Mouse (Mus musculus): Measurements from ENCODE around the gene Usp37.
"Not testable (repeated sequence)": the region's sequence is repeated elsewhere in the genome, so short reads cannot be mapped to it uniquely, and the experiment has no call there.

The Usp37 gene

DNA sequence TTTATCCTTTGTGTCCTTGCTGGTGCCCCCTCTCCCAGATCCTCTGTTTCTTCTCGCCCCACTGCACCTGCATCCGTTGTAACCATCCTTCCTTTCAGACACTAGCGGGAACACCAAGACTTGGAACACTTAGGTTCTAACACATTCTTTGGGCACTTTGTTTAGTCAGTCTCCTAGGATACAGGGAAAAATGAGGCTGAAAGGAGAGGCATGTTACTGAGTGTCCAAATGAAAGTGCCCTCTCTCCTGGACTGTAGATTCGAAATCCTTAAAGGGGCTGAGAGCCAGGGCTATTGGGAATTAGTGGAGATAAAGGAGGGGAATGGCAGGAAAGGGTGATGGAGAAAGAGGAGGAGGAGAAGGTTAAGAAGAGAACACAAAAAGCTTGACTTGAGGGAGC lies at the start of gene Usp37:
Usp37 (minus strand) TSS at position 101 of the 400 bp plus-strand sequence.
- DNase-seq (ENCODE audit: low read depth, low spot score) = no peak

DNA sequence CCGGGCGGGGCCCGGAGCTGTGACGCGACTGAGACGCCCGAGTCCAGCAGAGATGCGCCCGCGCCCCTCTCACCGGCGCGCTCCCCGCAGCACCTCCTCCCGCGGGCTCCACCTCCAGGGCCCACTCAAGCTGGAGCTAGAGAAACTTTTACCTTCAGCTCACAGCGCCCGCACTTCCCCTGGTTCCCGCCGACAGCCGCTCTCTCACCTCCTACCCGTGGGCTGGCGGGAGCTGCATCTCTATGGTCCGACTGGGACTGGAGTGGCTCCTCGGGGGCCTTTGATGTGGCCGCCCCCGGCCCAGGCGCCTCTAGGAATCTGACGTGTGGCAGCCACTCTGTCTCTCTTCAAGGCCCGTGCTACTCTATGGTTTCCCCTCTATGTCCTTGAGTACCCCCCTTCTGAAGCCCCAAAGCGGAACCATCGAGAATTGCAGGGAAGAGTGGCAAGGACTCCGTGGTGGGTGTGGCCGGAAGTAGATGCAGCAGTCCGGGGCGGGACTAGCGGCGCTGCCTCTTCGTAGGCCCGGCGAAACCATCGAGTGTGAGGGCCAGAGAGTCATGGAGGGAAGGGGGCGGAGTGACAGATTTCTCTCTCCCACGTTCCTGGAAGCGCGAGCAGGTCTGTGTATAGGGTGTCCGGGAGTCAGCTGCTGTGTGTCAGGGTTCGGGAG lies 43.8 kb upstream of the Usp37 start, which contains the start of the genes Zfp142 and Bcs1l:
Zfp142 (minus strand) TSS at position 474 of the 673 bp plus-strand sequence.
Bcs1l (plus strand) TSS at position 517 of the 673 bp plus-strand sequence.
- DNase-seq (ENCODE audit: low read depth, low spot score) = peak; percentile 98

DNA sequence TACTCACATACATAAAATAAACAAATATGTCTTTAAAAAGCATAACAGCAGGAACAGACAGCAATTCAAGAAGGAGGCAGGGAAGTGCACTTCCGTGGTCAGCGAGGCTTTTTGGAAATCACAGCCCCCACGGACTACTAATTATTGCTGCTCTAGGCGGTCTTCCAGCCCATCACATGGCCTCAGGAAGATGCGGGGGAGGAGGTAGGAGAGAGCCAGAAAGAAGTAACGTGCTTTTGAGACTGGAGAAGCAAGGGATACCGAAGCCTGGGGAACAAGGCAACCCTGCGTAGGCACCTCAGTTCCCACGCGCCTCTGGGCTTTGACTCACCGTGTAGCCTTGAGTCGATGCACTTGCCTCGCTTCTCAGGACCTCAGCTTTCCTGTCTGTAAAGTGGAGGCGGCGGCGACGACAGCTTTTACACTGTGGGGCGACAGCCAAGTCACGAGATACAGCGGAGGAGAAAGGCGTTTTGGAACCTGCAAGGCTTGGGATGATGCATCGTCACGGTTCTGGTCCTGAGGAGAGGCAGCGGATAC lies 43.2 kb upstream of the Usp37 start:
- no peak for DNase-seq (ENCODE audit: low read depth, low spot score)

DNA sequence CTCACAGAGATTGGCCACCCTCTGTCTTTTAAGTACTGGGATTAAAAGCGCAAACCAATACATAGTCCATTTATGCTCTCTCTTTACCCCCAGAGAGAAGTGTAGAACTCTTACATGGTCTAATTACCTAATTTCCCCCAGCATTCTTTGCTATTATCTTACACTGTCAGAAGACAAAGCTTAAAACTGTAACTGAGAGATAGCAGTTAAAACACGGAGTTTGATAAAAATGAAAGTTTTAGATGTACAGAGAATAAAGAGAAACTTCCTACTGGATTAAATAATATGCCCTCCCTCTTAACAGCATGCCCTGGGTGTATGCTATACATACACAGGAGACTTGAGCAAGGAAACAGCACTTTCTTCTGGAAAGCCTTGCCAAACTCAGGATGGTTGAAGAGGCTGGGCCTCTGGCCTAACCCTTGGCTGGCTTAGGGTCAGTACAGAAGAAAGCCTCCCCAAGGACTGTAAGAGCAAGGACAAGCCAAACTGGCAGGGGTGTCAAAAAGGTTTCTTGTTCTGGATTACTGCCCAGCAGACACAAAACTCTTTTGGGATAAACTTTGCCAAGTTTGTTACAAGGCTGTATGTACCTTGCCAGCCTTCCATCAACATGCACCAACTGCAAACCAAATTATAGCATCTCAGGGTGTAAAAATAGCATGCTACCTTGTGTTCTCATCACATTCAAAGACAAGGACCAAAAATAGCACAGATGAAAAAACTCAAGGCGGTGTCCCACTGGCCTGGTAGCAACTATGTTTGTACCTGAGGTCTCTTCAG lies 40.7 kb upstream of the Usp37 start:
- DNase-seq (ENCODE audit: low read depth, low spot score) = no peak

DNA sequence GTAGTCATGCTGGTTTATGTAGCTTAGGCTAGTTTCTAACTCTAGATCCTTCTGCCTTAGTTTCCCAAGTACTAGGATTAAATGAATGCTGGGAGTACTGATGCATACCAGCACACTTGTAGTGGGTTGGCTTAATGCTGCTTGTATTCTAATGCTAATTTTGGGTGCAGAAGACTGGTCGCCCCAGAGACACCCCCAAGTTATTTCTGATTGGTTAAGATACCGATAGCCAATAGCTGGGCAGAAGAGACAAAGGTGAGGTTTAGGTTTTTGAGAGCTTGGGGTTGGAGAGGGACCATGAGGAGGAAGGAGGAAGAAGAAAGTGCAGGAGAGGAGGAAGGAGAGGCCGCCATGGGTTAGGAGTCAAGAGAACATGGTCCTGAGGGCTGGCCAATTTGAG lies 38.5 kb upstream of the Usp37 start:
- DNase-seq (ENCODE audit: low read depth, low spot score) = no peak

DNA sequence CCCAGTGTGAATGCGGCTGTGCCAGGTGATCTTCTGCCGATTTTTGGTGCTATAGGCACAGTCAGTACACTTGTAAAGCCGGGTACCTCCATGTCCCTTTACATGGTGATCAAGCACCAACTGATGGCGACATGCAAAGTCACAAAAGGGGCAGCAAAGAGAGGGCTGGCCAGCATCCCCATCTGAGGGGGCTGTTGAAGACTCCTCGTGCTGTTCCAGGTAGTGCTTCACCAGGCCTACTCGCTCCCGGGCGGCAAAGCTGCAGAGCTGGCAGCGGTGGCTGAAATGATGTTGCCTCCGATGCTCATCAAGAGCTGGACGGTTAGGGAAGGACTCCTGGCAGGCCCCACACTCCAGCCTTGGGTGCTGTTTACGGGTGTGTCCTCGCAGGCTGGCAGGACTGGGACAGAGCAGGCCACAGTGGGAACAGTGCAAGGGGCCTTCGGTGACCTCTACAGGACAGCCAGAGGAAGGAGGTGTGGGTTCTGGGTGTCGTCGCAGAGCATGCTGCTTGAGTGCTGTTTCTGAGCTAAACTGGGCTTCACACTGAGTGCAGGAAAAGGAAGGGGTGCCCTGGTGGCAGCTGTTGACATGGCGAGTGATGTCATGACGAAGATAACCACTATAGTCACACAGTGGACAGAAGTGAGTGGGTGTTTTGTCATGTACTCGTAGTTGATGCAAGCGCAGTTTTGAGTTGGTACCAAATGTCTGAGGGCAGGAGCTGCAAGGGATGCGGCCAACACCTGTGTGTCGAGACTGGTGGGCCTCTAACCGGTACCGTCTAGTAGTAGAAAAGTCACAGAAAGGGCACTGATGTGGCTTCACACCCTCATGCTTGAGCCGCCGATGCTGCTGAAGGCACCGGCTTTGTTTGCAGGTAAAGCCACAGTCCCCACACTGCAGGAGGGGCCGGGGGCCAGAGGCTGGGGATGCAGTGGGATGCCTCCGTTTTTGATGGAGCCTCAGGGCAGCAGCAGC lies 25.9 kb upstream of the Usp37 start:
- DNase-seq (ENCODE audit: low read depth, low spot score) = no peak

DNA sequence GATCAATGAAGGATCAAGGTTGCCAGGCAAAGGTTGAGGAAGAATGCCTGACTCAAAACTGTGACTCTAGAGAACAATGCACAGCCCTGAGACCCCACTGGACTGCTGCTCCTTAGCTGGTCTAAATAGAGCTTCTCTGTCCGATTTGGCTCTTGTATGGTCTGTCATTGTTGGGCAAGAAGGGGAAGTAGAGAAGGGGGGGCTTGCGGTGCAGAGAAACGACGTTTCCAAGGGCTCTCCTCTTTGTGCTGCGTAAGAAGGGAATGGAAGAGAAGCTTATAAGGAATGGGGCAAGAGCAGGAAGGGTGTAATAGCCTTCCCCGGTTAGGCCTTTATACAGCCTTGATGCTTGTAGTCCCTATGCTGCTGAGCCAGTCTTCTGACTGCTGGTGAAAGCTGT lies 21.8 kb upstream of the Usp37 start:
- DNase-seq (ENCODE audit: low read depth, low spot score) = no peak

DNA sequence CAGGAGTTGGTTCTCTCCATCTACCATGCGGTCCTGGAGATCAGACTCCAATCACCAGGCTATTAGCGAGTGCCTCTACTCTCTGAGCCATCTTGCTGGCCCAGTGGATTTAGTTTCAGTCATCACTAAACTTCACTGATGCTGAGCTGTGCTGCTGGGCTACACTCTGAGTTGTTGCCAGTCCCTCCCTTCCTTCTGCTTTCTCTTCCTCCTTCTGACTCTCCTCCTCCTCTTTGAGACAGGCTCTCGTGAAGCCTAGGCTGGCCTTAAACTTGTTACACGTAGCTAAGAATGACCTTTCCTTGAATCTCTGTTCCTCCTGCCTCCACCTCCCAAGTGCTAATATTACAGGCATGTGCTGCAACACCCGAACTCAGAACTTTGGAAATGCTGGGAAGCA lies 15.0 kb upstream of the Usp37 start:
- DNase-seq (ENCODE audit: low read depth, low spot score) = no peak

DNA sequence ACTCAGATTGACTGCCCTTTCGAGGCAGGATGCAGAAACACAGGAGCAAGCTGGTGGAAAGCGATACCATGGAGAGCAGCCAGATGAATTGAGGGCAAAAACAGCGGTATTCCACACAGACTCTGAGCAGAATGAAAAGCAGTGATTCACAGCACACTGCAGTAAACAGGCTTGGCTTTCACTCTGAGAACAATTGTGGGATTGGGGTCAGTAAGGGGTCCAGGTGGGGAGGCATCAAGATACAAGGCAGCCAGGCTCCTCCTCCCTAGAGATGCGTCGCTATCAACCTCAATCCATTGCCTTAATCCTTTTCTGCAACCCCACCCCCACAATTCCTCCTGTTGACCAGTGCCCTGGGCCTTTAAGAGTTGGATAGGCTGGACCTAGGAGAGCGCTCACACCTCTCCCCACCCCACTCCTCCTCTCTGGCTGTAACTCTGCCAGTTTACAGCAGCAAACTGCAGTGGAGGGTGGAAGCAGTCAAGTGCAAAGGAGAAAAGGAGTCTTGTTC lies 1.6 kb downstream of the Usp37 start, which contains the start of gene Plcd4:
Plcd4 (plus strand) TSS at position 438 of the 511 bp plus-strand sequence.
- DNase-seq (ENCODE audit: low read depth, low spot score) = no peak

DNA sequence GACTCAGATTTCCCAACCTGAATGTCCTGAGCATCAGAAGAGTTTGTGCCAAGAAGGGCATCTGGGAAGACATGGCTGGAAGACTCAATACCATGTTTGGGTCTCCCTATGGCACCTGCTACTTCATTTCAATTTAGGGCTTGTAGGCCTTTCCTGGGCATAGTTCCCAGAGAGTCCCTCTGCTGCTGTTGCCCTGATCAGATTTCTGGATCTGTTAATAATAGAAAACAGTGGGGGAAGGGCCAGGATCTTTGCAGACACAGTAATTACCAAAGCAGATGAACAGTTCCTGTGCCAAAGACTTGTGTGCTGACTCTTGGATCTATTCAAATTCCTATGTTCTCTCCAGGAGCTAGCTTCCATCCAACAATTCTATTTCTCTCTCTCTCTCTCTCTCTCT lies 5.4 kb downstream of the Usp37 start:
- DNase-seq (ENCODE audit: low read depth, low spot score) = no peak

DNA sequence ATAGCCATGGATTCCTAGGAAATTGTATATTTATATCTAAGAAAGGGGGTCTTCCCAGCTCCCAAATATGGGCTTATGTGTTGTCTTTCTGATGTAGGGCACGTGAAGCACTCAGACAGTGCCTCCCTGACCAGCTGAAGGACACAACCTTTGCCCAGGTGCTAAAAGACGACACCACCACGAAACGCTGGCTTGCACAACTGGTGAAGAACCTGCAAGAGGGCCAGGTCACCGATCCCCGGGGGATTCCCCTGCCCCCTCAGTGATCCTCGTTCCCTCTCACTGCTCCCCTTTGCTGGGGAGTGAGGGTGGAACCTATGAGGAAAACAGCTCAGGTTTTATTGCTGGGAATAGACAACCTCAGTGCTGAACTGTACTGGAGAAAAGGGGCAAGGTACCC lies 15.5 kb downstream of the Usp37 start:
- DNase-seq (ENCODE audit: low read depth, low spot score) = no peak

DNA sequence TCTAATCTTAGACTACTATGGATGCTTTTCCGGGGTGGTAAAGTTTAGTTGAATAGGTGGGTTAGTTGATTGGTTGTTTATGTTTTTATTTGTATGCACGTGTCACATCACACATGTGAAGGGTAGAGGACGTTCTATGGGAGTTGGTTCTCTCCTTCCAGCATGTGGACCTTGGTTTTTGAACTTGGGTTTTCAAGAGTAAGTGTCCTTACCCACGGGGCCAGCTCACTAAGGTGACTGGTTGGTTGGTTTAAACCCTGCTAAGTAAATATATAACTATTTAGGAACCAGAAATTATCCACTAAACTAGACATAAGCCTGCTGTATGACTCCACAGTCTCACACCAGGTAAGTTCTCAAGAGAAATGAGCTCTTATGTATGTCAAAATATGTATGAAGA lies 19.3 kb downstream of the Usp37 start:
- DNase-seq (ENCODE audit: low read depth, low spot score) = no peak

DNA sequence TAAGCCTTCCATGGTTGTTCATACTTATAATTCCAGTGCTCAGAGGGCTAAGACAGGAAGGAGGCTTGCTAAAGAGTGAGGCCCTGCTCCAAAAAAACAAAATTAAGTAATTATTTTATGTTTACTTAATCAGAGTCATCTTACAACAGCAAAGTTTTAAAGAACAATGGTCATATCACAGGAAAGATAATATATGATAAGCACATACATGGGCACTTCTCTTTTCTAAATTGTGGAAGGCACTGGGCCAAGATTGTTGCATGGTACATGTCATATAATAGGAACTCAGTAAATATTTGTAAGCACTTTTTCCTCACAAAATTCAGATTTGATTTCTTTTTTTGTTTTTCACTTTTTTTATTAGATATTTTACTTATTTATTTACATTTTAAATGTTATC lies 24.2 kb downstream of the Usp37 start:
- no peak for DNase-seq (ENCODE audit: low read depth, low spot score)

DNA sequence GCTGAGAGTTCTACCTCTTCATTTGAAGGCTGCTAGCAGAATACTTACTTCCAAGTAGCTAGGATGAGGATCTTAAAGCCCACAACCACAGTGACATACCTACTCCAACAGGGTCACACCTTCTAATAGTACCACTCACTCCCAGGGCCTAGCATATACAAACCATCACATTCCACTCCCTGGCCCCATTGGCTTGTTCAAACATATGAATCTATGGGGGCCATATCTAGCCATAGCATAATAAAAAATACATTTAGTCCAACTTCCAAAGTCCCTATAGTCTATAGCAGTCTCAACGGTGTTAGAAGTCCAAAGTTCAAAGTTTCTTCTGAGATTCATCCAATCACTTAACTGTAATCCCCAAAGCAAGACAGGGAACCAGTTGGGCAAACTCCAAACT lies 31.1 kb downstream of the Usp37 start:
- DNase-seq (ENCODE audit: low read depth, low spot score) = not testable (repeated sequence)

DNA sequence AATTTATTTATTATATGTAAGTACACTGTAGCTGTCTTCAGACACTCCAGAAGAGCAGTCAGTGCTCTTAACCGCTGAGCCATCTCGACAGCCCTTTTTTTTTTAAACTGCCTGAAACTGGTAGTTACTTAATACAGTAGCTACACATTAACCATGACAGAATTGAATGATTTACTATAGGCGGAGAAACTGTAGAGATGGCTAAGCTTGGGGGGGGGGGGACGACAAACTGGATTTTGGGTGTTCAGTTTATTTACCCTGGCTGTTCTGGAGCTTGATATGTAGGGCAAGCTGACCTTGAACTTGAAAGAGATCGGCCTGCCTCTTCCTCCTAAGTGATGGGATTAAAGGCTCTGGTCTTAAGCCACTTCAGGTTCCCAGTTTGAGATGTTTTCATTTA lies 32.8 kb downstream of the Usp37 start:
- no peak for DNase-seq (ENCODE audit: low read depth, low spot score)

DNA sequence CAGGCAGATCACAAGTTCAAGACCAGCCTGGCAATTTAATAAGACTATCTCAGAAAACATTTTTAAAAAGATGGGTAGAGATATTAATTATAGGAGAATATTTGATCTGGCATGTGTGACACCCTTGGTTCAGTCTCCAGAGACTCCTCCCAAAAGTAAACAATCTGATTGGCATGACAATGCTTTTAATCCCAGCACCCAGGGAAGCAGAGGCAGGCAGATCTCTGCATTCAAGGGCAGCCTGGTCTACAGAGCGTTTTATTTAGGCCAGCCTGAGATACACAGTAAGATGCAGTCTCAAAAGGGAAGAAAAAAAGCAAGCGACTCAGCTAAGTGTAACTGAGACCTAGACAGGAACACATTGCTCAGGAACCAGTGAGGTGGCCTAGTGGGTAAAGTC lies 36.3 kb downstream of the Usp37 start:
- no peak for DNase-seq (ENCODE audit: low read depth, low spot score)

DNA sequence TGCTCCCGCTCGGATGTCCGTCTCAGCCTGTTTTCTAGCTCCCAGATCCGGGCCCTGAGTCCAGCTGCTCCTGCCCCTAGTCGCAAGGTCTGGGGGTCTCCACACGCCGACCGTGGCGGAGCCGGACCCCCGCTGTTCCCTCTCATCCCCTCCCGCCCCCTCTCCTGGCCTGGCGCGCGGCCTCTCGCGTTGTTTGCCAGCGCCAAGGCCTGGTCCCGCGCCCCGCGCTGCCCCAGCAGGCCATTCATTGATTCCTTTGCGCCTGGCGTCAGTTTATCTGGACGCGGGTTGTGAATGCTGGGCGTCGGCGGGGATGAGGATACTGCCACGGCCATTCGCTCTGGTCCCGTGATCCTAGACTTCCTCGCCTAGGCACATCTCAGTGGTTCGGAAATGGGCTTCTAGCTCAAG lies 37.6 kb downstream of the Usp37 start:
- DNase-seq (ENCODE audit: low read depth, low spot score) = no peak

DNA sequence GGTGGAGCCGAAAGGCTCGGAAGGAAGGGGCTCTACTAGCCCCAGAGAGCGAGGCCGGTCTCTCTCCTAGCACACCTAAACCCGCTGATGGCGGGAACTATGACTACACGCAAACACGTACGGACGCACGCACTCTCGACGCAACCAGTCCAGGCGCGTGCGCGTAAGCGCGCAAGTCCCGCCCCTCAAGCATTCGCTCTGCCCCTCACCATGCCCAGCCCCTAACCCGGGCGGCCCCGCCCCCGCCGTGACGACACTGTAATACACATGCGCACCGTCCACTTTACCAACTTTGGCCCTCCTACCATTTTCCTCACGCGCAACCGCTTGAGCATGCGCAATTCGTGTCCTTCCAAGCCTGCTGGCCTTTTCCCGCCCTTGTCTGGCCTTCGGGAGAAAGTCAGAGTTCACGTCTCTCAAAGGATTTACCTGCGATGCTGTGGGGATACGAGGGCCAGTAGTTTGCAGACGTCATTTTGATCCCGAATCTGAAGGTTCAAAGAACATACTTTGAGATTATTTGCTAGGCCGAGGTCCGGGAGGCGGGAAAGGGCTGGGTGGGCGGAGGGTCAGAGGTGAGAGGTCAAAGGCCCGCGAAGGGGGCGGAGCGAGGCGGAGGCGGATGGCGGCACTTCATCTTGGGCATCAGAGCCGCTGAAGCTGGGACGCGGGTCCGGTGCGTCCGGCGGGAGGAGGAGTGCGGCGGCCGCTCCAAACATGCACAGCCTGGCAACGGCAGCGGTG lies 38.2 kb downstream of the Usp37 start, which contains the start of gene Cnot9:
Cnot9 (plus strand) TSS at position 338 of the 744 bp plus-strand sequence.
- DNase-seq (ENCODE audit: low read depth, low spot score) = peak; percentile 99

DNA sequence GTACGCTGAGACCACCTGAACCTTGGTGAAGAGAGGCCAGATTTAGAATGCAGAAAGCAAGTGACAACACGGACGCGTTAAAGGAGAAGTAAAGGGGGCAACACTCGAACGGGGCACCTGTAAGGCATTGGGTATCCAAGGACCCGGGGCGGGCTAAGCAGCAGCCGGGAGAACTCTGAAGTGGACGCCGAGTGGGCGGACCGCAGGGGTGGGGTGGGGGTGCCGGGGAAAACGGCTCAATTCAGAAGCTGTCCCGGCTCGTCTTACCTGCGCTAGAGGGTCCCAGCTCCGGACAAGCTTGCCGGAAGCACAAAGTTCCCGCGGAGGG lies 38.7 kb downstream of the Usp37 start:
- no peak for DNase-seq (ENCODE audit: low read depth, low spot score)

DNA sequence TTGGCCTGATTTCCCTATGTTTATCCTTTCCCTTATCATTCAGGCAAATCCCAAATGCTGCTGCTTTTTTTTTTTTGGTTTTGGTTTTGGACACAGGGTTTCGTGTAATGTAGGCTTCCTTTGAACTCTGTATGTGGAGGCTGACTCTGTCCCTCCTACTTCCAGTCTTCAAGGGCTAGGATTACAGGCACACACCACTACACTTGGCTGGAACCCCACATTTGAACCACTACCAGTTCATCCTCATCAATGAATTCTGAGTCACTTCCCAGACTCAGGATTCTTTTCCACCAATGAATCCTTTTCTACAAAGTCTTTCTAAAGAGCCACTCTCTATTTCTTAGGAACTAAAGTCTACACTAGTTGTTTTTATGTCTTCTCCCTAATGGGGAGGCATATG lies 43.0 kb downstream of the Usp37 start:
- DNase-seq (ENCODE audit: low read depth, low spot score) = no peak

DNA sequence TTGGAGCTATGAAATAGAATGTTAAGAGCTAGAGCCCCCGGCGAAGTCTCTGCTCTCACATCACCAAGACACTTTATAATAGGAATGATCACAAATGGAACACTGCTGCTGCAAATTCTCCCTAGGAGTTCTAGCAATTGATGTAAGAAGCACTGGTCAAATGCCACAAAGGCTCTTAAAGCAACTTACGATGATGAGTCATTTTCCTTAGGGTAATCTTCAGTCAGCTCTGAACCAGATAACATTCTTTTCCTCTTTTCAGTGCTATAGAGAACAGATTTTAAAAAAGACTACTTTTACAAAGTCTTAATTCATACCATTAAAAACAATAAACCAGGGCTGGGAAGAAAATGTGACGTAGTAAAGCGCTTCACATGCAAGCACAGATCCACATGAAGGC lies 58.3 kb downstream of the Usp37 start:
- DNase-seq (ENCODE audit: low read depth, low spot score) = no peak
